Mouse (Mus musculus) liver, embryonic 16.5 days (tissue): Measurements from ENCODE around the gene Agbl3. TPM values are rescaled to one million over a fixed set of nuclear protein-coding genes. Genes with fewer than 3 reads are reported as not detected.

ENCODE experiments used
- ATAC-seq: fragments of 200-750 bp; cut with Nextera tagmentation; 2 replicates; pipeline ENCODE4 v1.8.0; 2017; ENCODE audit warnings: low read depth, mild to moderate bottlenecking, moderate number of reproducible peaks, moderate library complexity
- H3K27ac ChIP-seq: fragments of 300-500 bp; sonication (generic); 2 replicates; pipeline ENCODE4 v1.5.1; 2014; ENCODE audit warnings: mild to moderate bottlenecking, low read length
- H3K27me3 ChIP-seq: fragments of 300-500 bp; sonication (generic); 2 replicates; pipeline ENCODE4 v1.6.1; 2014; ENCODE audit warnings: low read depth, low read length, mixed read lengths; ENCODE audit not compliant: control insufficient read depth, insufficient read depth
- H3K36me3 ChIP-seq: fragments of 300-500 bp; sonication (generic); 2 replicates; pipeline ENCODE4 v1.6.1; 2014; ENCODE audit warnings: mild to moderate bottlenecking; ENCODE audit not compliant: control insufficient read depth, insufficient read depth
- H3K4me1 ChIP-seq: fragments of 300-500 bp; sonication (generic); 2 replicates; pipeline ENCODE4 v1.6.1; 2014; ENCODE audit warnings: low read depth, low read length, mixed read lengths; ENCODE audit not compliant: control insufficient read depth
- H3K4me2 ChIP-seq: fragments of 300-500 bp; sonication (generic); 2 replicates; pipeline ENCODE4 v1.6.1; 2014; ENCODE audit warnings: low read depth, low read length, mixed read lengths
- H3K4me3 ChIP-seq: fragments of 300-500 bp; sonication (generic); 2 replicates; pipeline ENCODE4 v1.5.1; 2014; ENCODE audit warnings: low read depth, mild to moderate bottlenecking, low read length
- H3K9ac ChIP-seq: fragments of 300-500 bp; sonication (generic); 2 replicates; pipeline ENCODE4 v1.6.1; 2014; ENCODE audit warnings: low read depth, low read length
- H3K9me3 ChIP-seq: fragments of 300-500 bp; sonication (generic); replicated peaks from 2 replicates; pipeline ENCODE4 v1.6.1; 2016; ENCODE audit warnings: low read length; ENCODE audit not compliant: control insufficient read depth
- WGBS: fragments of 180-500 bp; shearing (Covaris S2); extraction: QIAGEN DNeasy Blood & Tissue Kit; methylation state at CpG from one replicate; pipeline ENCODE4 v1.1.7; 2014; ENCODE audit not compliant: insufficient replicate concordance; 5-methylcytosine and 5-hydroxymethylcytosine counted together
- polyA plus RNA-seq: library from polyadenylated mRNA; unstranded; fragments of >200 nt; fragmentation: Nextera tagmentation; extraction: Ambion mirVana; gene quantifications from 2 replicates; pipeline ENCODE4 v1.2.1, GENCODE M21; 2015

The Agbl3 gene
- polyA plus RNA-seq, 1 experiment from 2014 or later, result 2.6 TPM

- Histone ChIP-seq H3K4me1 (no peaks in the 10 kb centered on the region; the same call in 1 of the 2 replicates), H3K27ac (no peak overlapping the region), H3K4me3 (no peak overlapping the region), H3K4me2 (no peak overlapping the region), H3K36me3 (no peaks in the 10 kb centered on the region), H3K27me3 (no peaks in the 10 kb centered on the region), H3K9me3 (no peaks in the 10 kb centered on the region), H3K9ac (no peak overlapping the region)
- 47% methylated on average over 7 of the region's 7 CpGs for WGBS
- ATAC-seq, result no peak
These were observed 29.6 kb upstream of the Agbl3 start for GRCm38 (mm10) chr6:34750487-34751120.

- Histone ChIP-seq H3K4me2 (no peak overlapping the region), H3K4me1 (no peaks in the 10 kb centered on the region; the same call in 1 of the 2 replicates), H3K27ac (no peak overlapping the region), H3K9ac (no peak overlapping the region), H3K4me3 (no peak overlapping the region), H3K9me3 (no peaks in the 10 kb centered on the region), H3K27me3 (no peaks in the 10 kb centered on the region), H3K36me3 (no peaks in the 10 kb centered on the region)
- peak; percentile 53; the same call in 1 of the 2 replicates for ATAC-seq
These were observed 28.6 kb upstream of the Agbl3 start for GRCm38 (mm10) chr6:34751625-34752024.

GRCm38 (mm10) chr6:34754448-34754847, 25.8 kb upstream of the Agbl3 start:
- no peak for ATAC-seq
- no peak overlapping the region for H3K27ac ChIP-seq
- H3K9me3 ChIP-seq, result no peaks in the 10 kb centered on the region
- no peaks in the 10 kb centered on the region; the same call in 1 of the 2 replicates for H3K4me1 ChIP-seq
- 25% methylated on average over 5 of the region's 5 CpGs for WGBS
- H3K36me3 ChIP-seq, result no peaks in the 10 kb centered on the region
- H3K27me3 ChIP-seq, result no peaks in the 10 kb centered on the region
- no peak overlapping the region for H3K4me2 ChIP-seq
- H3K4me3 ChIP-seq, result no peak overlapping the region
- H3K9ac ChIP-seq, result no peak overlapping the region

- Histone ChIP-seq H3K36me3 (no peaks in the 10 kb centered on the region), H3K27me3 (no peaks in the 10 kb centered on the region), H3K4me3 (no peak overlapping the region), H3K9ac (no peak overlapping the region), H3K27ac (no peak overlapping the region), H3K9me3 (no peaks in the 10 kb centered on the region), H3K4me2 (no peak overlapping the region), H3K4me1 (no peaks in the 10 kb centered on the region)
- WGBS, result 80% methylated on average over 2 of the region's 2 CpGs
- no peak for ATAC-seq
These were observed 21.9 kb upstream of the Agbl3 start for GRCm38 (mm10) chr6:34758340-34758739.

GRCm38 (mm10) chr6:34760023-34760422, 20.2 kb upstream of the Agbl3 start:
- Histone ChIP-seq H3K4me2 (no peak overlapping the region), H3K27me3 (no peaks in the 10 kb centered on the region), H3K9me3 (no peaks in the 10 kb centered on the region), H3K9ac (no peak overlapping the region), H3K27ac (no peak overlapping the region), H3K36me3 (no peaks in the 10 kb centered on the region), H3K4me1 (no peaks in the 10 kb centered on the region), H3K4me3 (no peak overlapping the region)
- WGBS, result 32% methylated on average over 4 of the region's 4 CpGs
- ATAC-seq, result no peak

- Histone ChIP-seq H3K4me3 (no peak overlapping the region), H3K27ac (no peak overlapping the region), H3K4me1 (no peaks in the 10 kb centered on the region; the same call in 1 of the 2 replicates), H3K36me3 (no peaks in the 10 kb centered on the region; the same call in 1 of the 2 replicates), H3K9ac (no peak overlapping the region), H3K4me2 (no peak overlapping the region), H3K9me3 (no peaks in the 10 kb centered on the region), H3K27me3 (no peaks in the 10 kb centered on the region)
- WGBS, result 62% methylated on average over 5 of the region's 5 CpGs
- no peak for ATAC-seq
These were observed 14.5 kb upstream of the Agbl3 start for GRCm38 (mm10) chr6:34765721-34766120.

GRCm38 (mm10) chr6:34769984-34770383, 10.2 kb upstream of the Agbl3 start:
- Histone ChIP-seq H3K4me1 (no peaks in the 10 kb centered on the region; the same call in 1 of the 2 replicates), H3K9ac (no peak overlapping the region), H3K9me3 (no peaks in the 10 kb centered on the region), H3K36me3 (no peaks in the 10 kb centered on the region; the same call in 1 of the 2 replicates), H3K27ac (no peak overlapping the region), H3K4me2 (no peak overlapping the region), H3K27me3 (no peaks in the 10 kb centered on the region), H3K4me3 (no peak overlapping the region)
- ATAC-seq, result no peak
- WGBS, result 77% methylated on average over 2 of the region's 2 CpGs

GRCm38 (mm10) chr6:34770491-34770890, 9.7 kb upstream of the Agbl3 start:
- Histone ChIP-seq H3K9ac (no peak overlapping the region), H3K27ac (no peak overlapping the region), H3K36me3 (no peaks in the 10 kb centered on the region; the same call in 1 of the 2 replicates), H3K9me3 (no peaks in the 10 kb centered on the region), H3K4me2 (no peak overlapping the region), H3K4me3 (no peak overlapping the region), H3K27me3 (no peaks in the 10 kb centered on the region), H3K4me1 (no peaks in the 10 kb centered on the region; the same call in 1 of the 2 replicates)
- ATAC-seq, result no peak
- WGBS, result 52% methylated on average over 6 of the region's 6 CpGs

GRCm38 (mm10) chr6:34776396-34776795, 3.8 kb upstream of the Agbl3 start:
- Histone ChIP-seq H3K4me2 (no peak overlapping the region), H3K4me3 (no peak overlapping the region), H3K9ac (no peak overlapping the region), H3K27ac (no peak overlapping the region), H3K36me3 (no peaks in the 10 kb centered on the region), H3K4me1 (peaks cover 3% of the 10 kb centered on the region), H3K27me3 (no peaks in the 10 kb centered on the region), H3K9me3 (no peaks in the 10 kb centered on the region)
- no peak for ATAC-seq
